Mouse (Mus musculus): ENCODE data around the gene Ccdc173.
A peak's percentile ranks its signal among the peaks of the same experiment; 100 is the strongest.

Gene Ccdc173

GRCm38 (mm10) chr2:69789429-69790069 lies at the start of gene Ccdc173, which contains the start of gene Phospho2:
Gene Ccdc173, minus strand, starts transcription at chr2:69789575.
Gene Phospho2, plus strand, starts transcription at chr2:69789623.
- peaks cover 21% of the 10 kb centered on the region for H3K4me1 ChIP-seq (replicated peaks; ENCODE audit: low read depth, low read length)
- no peaks in the 10 kb centered on the region for H3K27me3 ChIP-seq (ENCODE audit: insufficient read depth, low read length)
- H3K36me3 ChIP-seq (ENCODE audit: insufficient read depth, low read length) = peaks cover 11% of the 10 kb centered on the region
- no peaks in the 10 kb centered on the region for H3K9me3 ChIP-seq (ENCODE audit: low read length)
- peak within 1 kb of the TSS; percentile 87 for H3K4me3 ChIP-seq (replicated peaks; ENCODE audit: low read length)
- no peak for TF ChIP-seq CTCF (conservative IDR thresholded peaks at IDR 0.05; ENCODE audit: low read length)
- TF ChIP-seq NANOG (IDR thresholded peaks at IDR 0.05; ENCODE audit: borderline replicate concordance, low read length) = no peak
- TF ChIP-seq POU5F1 (IDR thresholded peaks at IDR 0.05; ENCODE audit: borderline replicate concordance, low read length) = no peak

DNA sequence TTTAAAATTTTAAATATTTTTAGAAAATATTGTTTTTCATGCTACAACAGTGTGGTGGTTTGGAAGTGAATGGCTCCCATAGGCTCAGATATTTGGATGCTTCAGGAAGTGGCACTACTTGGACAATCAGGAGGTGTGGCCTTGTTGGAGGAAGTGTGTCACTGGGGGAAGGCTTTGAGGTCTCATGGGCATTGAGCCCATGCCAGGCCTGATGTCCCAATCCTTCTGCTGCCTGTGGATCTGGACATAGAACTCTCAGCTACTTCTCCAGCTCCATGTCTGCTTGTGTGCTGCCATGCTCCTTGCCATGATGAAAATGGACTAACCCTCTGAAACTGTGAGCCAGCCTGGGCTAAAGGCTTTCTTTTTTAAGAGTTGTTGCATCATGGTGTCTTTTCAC lies 49.3 kb upstream of the Ccdc173 start:
- no peaks in the 10 kb centered on the region for H3K4me1 ChIP-seq (replicated peaks; ENCODE audit: low read depth, low read length)
- H3K27me3 ChIP-seq (ENCODE audit: insufficient read depth, low read length) = no peaks in the 10 kb centered on the region
- H3K36me3 ChIP-seq (ENCODE audit: insufficient read depth, low read length) = no peaks in the 10 kb centered on the region
- TF ChIP-seq POU5F1 (IDR thresholded peaks at IDR 0.05; ENCODE audit: borderline replicate concordance, low read length) (no peak), CTCF (conservative IDR thresholded peaks at IDR 0.05; ENCODE audit: low read length) (no peak), NANOG (IDR thresholded peaks at IDR 0.05; ENCODE audit: borderline replicate concordance, low read length) (no peak)
- H3K4me3 ChIP-seq (replicated peaks; ENCODE audit: low read length) = no peak overlapping the region
- H3K9me3 ChIP-seq (ENCODE audit: low read length) = no peaks in the 10 kb centered on the region

GRCm38 (mm10) chr2:69837996-69838395 lies 48.6 kb upstream of the Ccdc173 start:
- Histone ChIP-seq H3K9me3 (ENCODE audit: low read length) (no peaks in the 10 kb centered on the region), H3K27me3 (ENCODE audit: insufficient read depth, low read length) (no peaks in the 10 kb centered on the region), H3K36me3 (ENCODE audit: insufficient read depth, low read length) (no peaks in the 10 kb centered on the region), H3K4me3 (replicated peaks; ENCODE audit: low read length) (no peak overlapping the region), H3K4me1 (replicated peaks; ENCODE audit: low read depth, low read length) (no peaks in the 10 kb centered on the region)
- peak; percentile 27 for TF ChIP-seq CTCF (conservative IDR thresholded peaks at IDR 0.05; ENCODE audit: low read length)
- TF ChIP-seq NANOG (IDR thresholded peaks at IDR 0.05; ENCODE audit: borderline replicate concordance, low read length) = no peak

- Histone ChIP-seq H3K36me3 (ENCODE audit: insufficient read depth, low read length) (no peaks in the 10 kb centered on the region), H3K9me3 (ENCODE audit: low read length) (no peaks in the 10 kb centered on the region), H3K27me3 (ENCODE audit: insufficient read depth, low read length) (no peaks in the 10 kb centered on the region), H3K4me3 (replicated peaks; ENCODE audit: low read length) (no peak overlapping the region), H3K4me1 (replicated peaks; ENCODE audit: low read depth, low read length) (no peaks in the 10 kb centered on the region)
- no peak for TF ChIP-seq POU5F1 (IDR thresholded peaks at IDR 0.05; ENCODE audit: borderline replicate concordance, low read length)
- no peak for TF ChIP-seq CTCF (conservative IDR thresholded peaks at IDR 0.05; ENCODE audit: low read length)
- no peak for TF ChIP-seq NANOG (IDR thresholded peaks at IDR 0.05; ENCODE audit: borderline replicate concordance, low read length)
These were observed 48.0 kb upstream of the Ccdc173 start for GRCm38 (mm10) chr2:69837244-69837967.

GRCm38 (mm10) chr2:69830116-69830515 lies 40.7 kb upstream of the Ccdc173 start:
- H3K4me1 ChIP-seq (replicated peaks; ENCODE audit: low read depth, low read length) = peaks cover 8% of the 10 kb centered on the region
- peaks cover 2% of the 10 kb centered on the region for H3K27me3 ChIP-seq (ENCODE audit: insufficient read depth, low read length)
- TF ChIP-seq CTCF (conservative IDR thresholded peaks at IDR 0.05; ENCODE audit: low read length) (no peak), POU5F1 (IDR thresholded peaks at IDR 0.05; ENCODE audit: borderline replicate concordance, low read length) (no peak), NANOG (IDR thresholded peaks at IDR 0.05; ENCODE audit: borderline replicate concordance, low read length) (no peak)

DNA sequence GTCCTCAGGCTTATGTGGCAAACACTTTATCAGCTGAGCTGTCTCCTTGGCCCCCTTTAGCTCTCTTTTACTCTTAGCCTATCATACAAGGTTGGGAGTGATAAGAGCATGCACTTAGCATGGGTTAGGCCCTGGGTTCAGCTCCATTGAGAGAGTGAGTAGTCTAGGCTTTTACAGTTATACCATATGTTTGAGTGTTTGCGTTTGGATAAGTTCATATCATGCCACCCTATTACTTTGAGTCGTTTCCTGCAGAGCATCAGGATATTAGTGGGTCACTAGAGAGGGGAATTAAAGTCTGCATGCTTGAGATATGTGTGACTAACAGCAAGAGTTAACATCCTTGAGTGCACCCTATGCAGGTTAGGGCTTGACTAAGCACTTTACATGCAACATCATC lies 40.3 kb upstream of the Ccdc173 start:
- H3K36me3 ChIP-seq (ENCODE audit: insufficient read depth, low read length) = no peaks in the 10 kb centered on the region
- peaks cover 8% of the 10 kb centered on the region for H3K4me1 ChIP-seq (replicated peaks; ENCODE audit: low read depth, low read length)
- no peak overlapping the region for H3K4me3 ChIP-seq (replicated peaks; ENCODE audit: low read length)
- TF ChIP-seq CTCF (conservative IDR thresholded peaks at IDR 0.05; ENCODE audit: low read length) (no peak), POU5F1 (IDR thresholded peaks at IDR 0.05; ENCODE audit: borderline replicate concordance, low read length) (no peak), NANOG (IDR thresholded peaks at IDR 0.05; ENCODE audit: borderline replicate concordance, low read length) (no peak)
- peaks cover 6% of the 10 kb centered on the region for H3K27me3 ChIP-seq (ENCODE audit: insufficient read depth, low read length)
- no peaks in the 10 kb centered on the region for H3K9me3 ChIP-seq (ENCODE audit: low read length)

More at GRCm38 (mm10) chr2:69830116-69830515, 40.7 kb upstream of the Ccdc173 start:
- Histone ChIP-seq H3K36me3 (ENCODE audit: insufficient read depth, low read length) (no peaks in the 10 kb centered on the region), H3K9me3 (ENCODE audit: low read length) (no peaks in the 10 kb centered on the region), H3K4me3 (replicated peaks; ENCODE audit: low read length) (no peak overlapping the region)

GRCm38 (mm10) chr2:69828031-69828430 lies 38.7 kb upstream of the Ccdc173 start:
- peaks cover 14% of the 10 kb centered on the region for H3K4me1 ChIP-seq (replicated peaks; ENCODE audit: low read depth, low read length)
- TF ChIP-seq NANOG (IDR thresholded peaks at IDR 0.05; ENCODE audit: borderline replicate concordance, low read length) (no peak), POU5F1 (IDR thresholded peaks at IDR 0.05; ENCODE audit: borderline replicate concordance, low read length) (no peak), CTCF (conservative IDR thresholded peaks at IDR 0.05; ENCODE audit: low read length) (no peak)
- H3K27me3 ChIP-seq (ENCODE audit: insufficient read depth, low read length) = peaks cover 17% of the 10 kb centered on the region
- H3K4me3 ChIP-seq (replicated peaks; ENCODE audit: low read length) = no peak overlapping the region
- no peaks in the 10 kb centered on the region for H3K36me3 ChIP-seq (ENCODE audit: insufficient read depth, low read length)
- H3K9me3 ChIP-seq (ENCODE audit: low read length) = no peaks in the 10 kb centered on the region

DNA sequence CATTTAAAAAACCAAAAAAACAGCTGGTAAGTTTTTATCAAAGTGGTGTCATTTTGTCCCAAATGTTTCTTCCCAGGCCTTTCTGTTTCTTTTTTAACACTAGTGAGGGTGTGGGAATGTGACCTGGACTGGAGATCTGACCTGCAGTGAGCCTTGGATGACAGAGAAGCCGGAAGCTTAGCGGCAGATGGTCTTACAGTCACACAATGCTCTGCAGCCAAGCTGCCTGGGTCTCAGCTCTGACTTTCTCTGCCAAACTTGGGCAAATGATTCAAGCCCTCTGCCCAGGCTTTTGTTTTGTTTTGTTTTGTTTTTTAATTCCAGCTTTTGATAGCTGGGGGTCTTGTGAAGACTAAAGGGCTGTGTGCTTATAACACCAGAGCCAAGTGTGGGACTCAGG lies 37.0 kb upstream of the Ccdc173 start:
- Histone ChIP-seq H3K4me3 (replicated peaks; ENCODE audit: low read length) (no peak overlapping the region), H3K4me1 (replicated peaks; ENCODE audit: low read depth, low read length) (peaks cover 24% of the 10 kb centered on the region), H3K9me3 (ENCODE audit: low read length) (no peaks in the 10 kb centered on the region), H3K36me3 (ENCODE audit: insufficient read depth, low read length) (no peaks in the 10 kb centered on the region), H3K27me3 (ENCODE audit: insufficient read depth, low read length) (peaks cover 29% of the 10 kb centered on the region)
- TF ChIP-seq NANOG (IDR thresholded peaks at IDR 0.05; ENCODE audit: borderline replicate concordance, low read length) = no peak
- TF ChIP-seq CTCF (conservative IDR thresholded peaks at IDR 0.05; ENCODE audit: low read length) = no peak
- TF ChIP-seq POU5F1 (IDR thresholded peaks at IDR 0.05; ENCODE audit: borderline replicate concordance, low read length) = no peak

All from E14TG2a.4 (cell line).